Mouse (Mus musculus) kidney, adult 8-10 months (tissue): ENCODE data around the gene Adamts18.
A peak's percentile ranks its signal among the peaks of the same experiment; 100 is the strongest.

Experiments used
- DNase-seq, 2 experiments: peaks; one replicate each; pipeline ENCODE4 v3.0.0; 2022

The Adamts18 gene

GRCm38 (mm10) chr8:113848653-113849135, at the start of gene Adamts18:
TSS of gene Adamts18 (minus strand) at chr8:113848738.
- no peak for DNase-seq

- DNase-seq: no peak
Observed at GRCm38 (mm10) chr8:113896446-113896845, 47.9 kb upstream of the Adamts18 start.

- no peak for DNase-seq
Observed at GRCm38 (mm10) chr8:113891376-113891775, 42.8 kb upstream of the Adamts18 start.

GRCm38 (mm10) chr8:113886509-113886908, 38.0 kb upstream of the Adamts18 start:
- no peak for DNase-seq

- no peak for DNase-seq
Observed at GRCm38 (mm10) chr8:113885101-113885500, 36.6 kb upstream of the Adamts18 start.

- no peak for DNase-seq
Observed at GRCm38 (mm10) chr8:113883994-113884393, 35.5 kb upstream of the Adamts18 start.

- DNase-seq: no peak
Observed at GRCm38 (mm10) chr8:113882558-113882957, 34.0 kb upstream of the Adamts18 start.

GRCm38 (mm10) chr8:113878411-113879006, 30.0 kb upstream of the Adamts18 start:
- DNase-seq: no peak

GRCm38 (mm10) chr8:113873446-113874120, 25.0 kb upstream of the Adamts18 start:
- no peak for DNase-seq

- no peak for DNase-seq
Observed at GRCm38 (mm10) chr8:113872436-113872835, 23.9 kb upstream of the Adamts18 start.

- DNase-seq: no peak
Observed at GRCm38 (mm10) chr8:113866530-113866929, 18.0 kb upstream of the Adamts18 start.

- DNase-seq: peak; percentile 20 to 25
Observed at GRCm38 (mm10) chr8:113865326-113866093, 17.0 kb upstream of the Adamts18 start.

GRCm38 (mm10) chr8:113859890-113860683, 11.5 kb upstream of the Adamts18 start:
- DNase-seq: no peak

GRCm38 (mm10) chr8:113858801-113859200, 10.3 kb upstream of the Adamts18 start:
- DNase-seq: no peak

GRCm38 (mm10) chr8:113854622-113855293, 6.2 kb upstream of the Adamts18 start:
- DNase-seq: no peak

- DNase-seq: no peak
Observed at GRCm38 (mm10) chr8:113853714-113854113, 5.2 kb upstream of the Adamts18 start.

- DNase-seq: no peak
Observed at GRCm38 (mm10) chr8:113851655-113852054, 3.1 kb upstream of the Adamts18 start.

GRCm38 (mm10) chr8:113848081-113848652, 371 bp downstream of the Adamts18 start:
- no peak for DNase-seq

GRCm38 (mm10) chr8:113847606-113848080, 895 bp downstream of the Adamts18 start:
- no peak for DNase-seq

- DNase-seq: no peak
Observed at GRCm38 (mm10) chr8:113846669-113847068, 1.9 kb downstream of the Adamts18 start.

GRCm38 (mm10) chr8:113844801-113845301, 3.7 kb downstream of the Adamts18 start:
- DNase-seq: no peak
